Mouse (Mus musculus) forebrain, embryonic 10.5 days (tissue): ENCODE results near the gene Btbd7. TPM values are rescaled to one million over a fixed set of nuclear protein-coding genes. Genes with fewer than 3 reads are reported as not detected.
A peak's percentile ranks its signal among the peaks of the same experiment; 100 is the strongest.

ENCODE experiments used
- DNase-seq: peaks from one replicate; pipeline ENCODE4 v3.0.0-alpha.2; 2017; ENCODE audit warnings: low spot score; ENCODE audit errors: extremely low spot score
- H3K27ac ChIP-seq: fragments of 300-500 bp; sonication (generic); 2 replicates; pipeline ENCODE4 v1.5.1; 2016; ENCODE audit warnings: mild to moderate bottlenecking
- H3K27me3 ChIP-seq: fragments of 300-500 bp; sonication (generic); 2 replicates; pipeline ENCODE4 v1.6.1; 2016; ENCODE audit warnings: mild to moderate bottlenecking; ENCODE audit not compliant: poor library complexity, severe bottlenecking
- H3K36me3 ChIP-seq: fragments of 300-500 bp; sonication (generic); replicated peaks from 2 replicates; pipeline ENCODE4 v1.6.1; 2016; ENCODE audit warnings: mild to moderate bottlenecking, moderate library complexity
- H3K4me1 ChIP-seq: fragments of 300-500 bp; sonication (generic); 2 replicates; pipeline ENCODE4 v1.6.1; 2016
- H3K4me3 ChIP-seq: fragments of 300-500 bp; sonication (generic); 2 replicates; pipeline ENCODE4 v1.5.1; 2016; ENCODE audit warnings: mild to moderate bottlenecking, moderate library complexity
- H3K9me3 ChIP-seq: fragments of 300-500 bp; sonication (generic); 2 replicates; pipeline ENCODE4 v1.6.1; 2016; ENCODE audit warnings: mild to moderate bottlenecking, moderate library complexity
- WGBS: fragments of 180-500 bp; shearing (Covaris S2); methylation state at CpG from one replicate; pipeline ENCODE4 v1.1.7; 2016; 5-methylcytosine and 5-hydroxymethylcytosine counted together
- polyA plus RNA-seq: library from polyadenylated mRNA; unstranded; fragments of >200 nt; fragmentation: Nextera tagmentation; extraction: Ambion mirVana; gene quantifications from 2 replicates; pipeline ENCODE4 v1.2.1, GENCODE M21; 2016

Gene Btbd7
- polyA plus RNA-seq, 1 experiment from 2014 or later = 17.1 TPM

GRCm38 (mm10) chr12:102743589-102744574, 134.4 kb downstream of the Btbd7 start, which contains the start of the genes Moap1 and Tmem251:
TSS of gene Moap1 (minus strand) at chr12:102743661.
TSS of gene Tmem251 (plus strand) at chr12:102743762.
- Histone ChIP-seq H3K4me1 (peaks cover 30% of the 10 kb centered on the region), H3K36me3 (peaks cover 49% of the 10 kb centered on the region), H3K27me3 (no peaks in the 10 kb centered on the region), H3K9me3 (no peaks in the 10 kb centered on the region), H3K27ac (peak within 1 kb of the TSS; percentile 95), H3K4me3 (peak within 1 kb of the TSS; percentile 91)
- peak; percentile 90 for DNase-seq
- 2% methylated on average over 63 of the region's 63 CpGs for WGBS

- H3K4me1 ChIP-seq = peaks cover 30% of the 10 kb centered on the region
- peak overlapping the region; percentile 95 for H3K27ac ChIP-seq
- H3K4me3 ChIP-seq = peak overlapping the region; percentile 91
- DNase-seq = no peak
- peaks cover 41% of the 10 kb centered on the region for H3K36me3 ChIP-seq
- no peaks in the 10 kb centered on the region for H3K9me3 ChIP-seq
- no peaks in the 10 kb centered on the region for H3K27me3 ChIP-seq
- WGBS = under 1% methylated on average over 33 of the region's 33 CpGs
Measured at GRCm38 (mm10) chr12:102743036-102743588, 135.2 kb downstream of the Btbd7 start.

- Histone ChIP-seq H3K4me3 (peak overlapping the region; percentile 91; the same call in 1 of the 2 replicates), H3K9me3 (no peaks in the 10 kb centered on the region), H3K4me1 (peaks cover 30% of the 10 kb centered on the region), H3K27me3 (no peaks in the 10 kb centered on the region), H3K27ac (no peak overlapping the region), H3K36me3 (peaks cover 31% of the 10 kb centered on the region)
- no peak for DNase-seq
- 91% methylated on average over 7 of the region's 7 CpGs for WGBS
Measured at GRCm38 (mm10) chr12:102742056-102742455, 136.2 kb downstream of the Btbd7 start.

- no peaks in the 10 kb centered on the region for H3K9me3 ChIP-seq
- DNase-seq = no peak
- H3K4me3 ChIP-seq = no peak overlapping the region
- WGBS = 64% methylated on average over 3 of the region's 3 CpGs
- peaks cover 18% of the 10 kb centered on the region for H3K36me3 ChIP-seq
- H3K27ac ChIP-seq = no peak overlapping the region
- peaks cover 27% of the 10 kb centered on the region for H3K4me1 ChIP-seq
- no peaks in the 10 kb centered on the region for H3K27me3 ChIP-seq
Measured at GRCm38 (mm10) chr12:102740285-102740684, 138.0 kb downstream of the Btbd7 start.

GRCm38 (mm10) chr12:102739096-102739495, 139.2 kb downstream of the Btbd7 start:
- H3K9me3 ChIP-seq = no peaks in the 10 kb centered on the region
- no peak for DNase-seq
- H3K4me3 ChIP-seq = no peak overlapping the region
- peaks cover 17% of the 10 kb centered on the region for H3K4me1 ChIP-seq
- peaks cover 18% of the 10 kb centered on the region for H3K36me3 ChIP-seq
- 84% methylated on average over 5 of the region's 5 CpGs for WGBS
- H3K27me3 ChIP-seq = no peaks in the 10 kb centered on the region
- no peak overlapping the region for H3K27ac ChIP-seq

GRCm38 (mm10) chr12:102733381-102733780, 144.9 kb downstream of the Btbd7 start:
- H3K4me3 ChIP-seq = no peak overlapping the region
- no peaks in the 10 kb centered on the region for H3K9me3 ChIP-seq
- no peaks in the 10 kb centered on the region for H3K36me3 ChIP-seq
- peaks cover 28% of the 10 kb centered on the region for H3K4me1 ChIP-seq
- no peak overlapping the region for H3K27ac ChIP-seq
- 16% methylated on average over 5 of the region's 5 CpGs for WGBS
- H3K27me3 ChIP-seq = no peaks in the 10 kb centered on the region
- peak; percentile 62 for DNase-seq

- H3K4me1 ChIP-seq = peaks cover 28% of the 10 kb centered on the region
- H3K9me3 ChIP-seq = no peaks in the 10 kb centered on the region
- no peaks in the 10 kb centered on the region for H3K36me3 ChIP-seq
- H3K4me3 ChIP-seq = peak overlapping the region; percentile 40
- no peaks in the 10 kb centered on the region for H3K27me3 ChIP-seq
- H3K27ac ChIP-seq = peak overlapping the region; percentile 93
- peak; percentile 26 for DNase-seq
- 39% methylated on average over 16 of the region's 16 CpGs for WGBS
Measured at GRCm38 (mm10) chr12:102730798-102731619, 147.3 kb downstream of the Btbd7 start.

Other genes with a start within 250 kb of the Btbd7 start
- 16.5 and 18.5 TPM in 2 replicates for gene Itpk1, start 173.5 kb downstream of the Btbd7 start, polyA plus RNA-seq
- 33.8 and 36.5 TPM in 2 replicates for gene Moap1, start 134.8 kb downstream of the Btbd7 start, polyA plus RNA-seq
- gene Tmem251, start 134.7 kb downstream of the Btbd7 start, polyA plus RNA-seq = 12.0 and 14.2 TPM in 2 replicates
- not detected in 2 replicates for gene Gm28051, start 120.7 kb downstream of the Btbd7 start, polyA plus RNA-seq
- 47.9 and 52.4 TPM in 2 replicates for gene Gon7, start 120.7 kb downstream of the Btbd7 start, polyA plus RNA-seq
- 67.8 and 71.6 TPM in 2 replicates for gene Ubr7, start 120.5 kb downstream of the Btbd7 start, polyA plus RNA-seq
- 31.7 and 35.0 TPM in 2 replicates for gene Gm20604, start 119.8 kb downstream of the Btbd7 start, polyA plus RNA-seq
- gene Cox8c, start 20.8 kb upstream of the Btbd7 start, polyA plus RNA-seq = not detected in 2 replicates
- 0.33 and 0.36 TPM in 2 replicates for gene Unc79, start 70.4 kb upstream of the Btbd7 start, polyA plus RNA-seq